Mouse (Mus musculus) gastrocnemius, postnatal 4 days (tissue): ENCODE measurements around the gene Pak1ip1. TPM values are rescaled to one million over a fixed set of nuclear protein-coding genes. Genes with fewer than 3 reads are reported as not detected.

Experiments
- total RNA-seq, 2 experiments: library from RNA; stranded (reverse); gene quantifications; 2 replicates each; pipeline ENCODE4 v1.2.3; 2021

Gene Pak1ip1
- total RNA-seq, 2 experiments from 2014 or later = 32.0 to 33.7 TPM

Other genes with a start within 250 kb of the Pak1ip1 start
- gene Gcnt2, start 141.3 kb upstream of the Pak1ip1 start, total RNA-seq = 1 to 10 TPM; 4.4 to 4.8 TPM
- 10 to 100 TPM; 79.9 to 85.1 TPM for gene Tmem14c, start 15.3 kb downstream of the Pak1ip1 start, total RNA-seq
- gene Mak, start 78.7 kb downstream of the Pak1ip1 start, total RNA-seq = not detected
- gene Gcm2, start 110.0 kb downstream of the Pak1ip1 start, total RNA-seq = not detected
- not detected for gene Sycp2l, start 113.3 kb downstream of the Pak1ip1 start, total RNA-seq
- gene Elovl2, start 219.4 kb downstream of the Pak1ip1 start, total RNA-seq = 1 to 10 TPM in 1 of 2 experiments, under 1 TPM in 1; 0.49 to 1.2 TPM
- gene Smim13, start 248.8 kb downstream of the Pak1ip1 start, total RNA-seq = 10 to 100 TPM; 21.9 to 22.8 TPM